Mouse (Mus musculus) E14TG2a.4 (cell line): ENCODE measurements at regions not wholly inside any gene's neighbourhood (a gene's known extent, or its start where the extent isn't known, plus 50 kb on each side); places are given as distances from the start of the nearest gene placed in this dataset.

ENCODE experiments used
- CTCF ChIP-seq: conservative IDR thresholded peaks from 2 replicates; pipeline ENCODE4 v1.5.1; 2014; ENCODE audit warnings: low read length
- NANOG ChIP-seq: IDR thresholded peaks from 2 replicates; pipeline ENCODE4 v1.6.1; 2014; ENCODE audit warnings: borderline replicate concordance, low read length, mixed read lengths
- POU5F1 ChIP-seq: IDR thresholded peaks from 2 replicates; pipeline ENCODE4 v1.6.1; 2014; ENCODE audit warnings: low read length, borderline replicate concordance

GRCm38 (mm10) chr7:83162868-83163267, 295.7 kb downstream of the Mex3b start:
- TF ChIP-seq CTCF (no peak), POU5F1 (no peak), NANOG (no peak)
